Mouse (Mus musculus): ENCODE measurements around the gene Ccdc170.

- TF ChIP-seq POLR2A (IDR thresholded peaks at IDR 0.05; ENCODE audit: insufficient read length, low read depth) (no peak), MAX (IDR thresholded peaks at IDR 0.05; ENCODE audit: low read depth) (no peak), MYOG (IDR thresholded peaks at IDR 0.05; ENCODE audit: control insufficient read depth in 1 of 3, insufficient read depth in 1 of 3, insufficient read length in 2 of 3, low read depth in 2 of 3) (no peak), POLR2AphosphoS2 (IDR thresholded peaks at IDR 0.05; ENCODE audit: insufficient read length, low read depth) (no peak), TCF12 (IDR thresholded peaks at IDR 0.05; ENCODE audit: insufficient read depth, poor library complexity, severe bottlenecking) (no peak), TCF3 (IDR thresholded peaks at IDR 0.05; ENCODE audit: insufficient read length, low read depth) (no peak), USF1 (IDR thresholded peaks at IDR 0.05; ENCODE audit: low read depth) (no peak), REST (IDR thresholded peaks at IDR 0.05; ENCODE audit: insufficient read depth, insufficient read length) (no peak), CEBPB (IDR thresholded peaks at IDR 0.05; ENCODE audit: insufficient read depth, poor library complexity, severe bottlenecking) (no peak)
Observed at GRCm38 (mm10) chr10:4593828-4594227, 111.5 kb downstream of the Ccdc170 start.

Data from myocyte (in vitro differentiated cells).